Mouse (Mus musculus) forebrain, embryonic 14.5 days (tissue): ENCODE measurements around the gene Krcc1. TPM values are rescaled to one million over a fixed set of nuclear protein-coding genes. Genes with fewer than 3 reads are reported as not detected.
A peak's percentile ranks its signal among the peaks of the same experiment; 100 is the strongest.

ENCODE experiments used
- ATAC-seq: fragments of 200-750 bp; cut with Nextera tagmentation; 2 replicates; pipeline ENCODE4 v1.8.0; 2017; ENCODE audit warnings: mild to moderate bottlenecking, moderate library complexity
- DNase-seq: peaks from one replicate; pipeline ENCODE4 v3.0.0-alpha.2; 2015; ENCODE audit warnings: low spot score
- H3K27ac ChIP-seq: fragments of 300-500 bp; sonication (generic); 2 replicates; pipeline ENCODE4 v1.5.1; 2014; ENCODE audit warnings: low read depth, mild to moderate bottlenecking, control low read depth, low read length, moderate library complexity
- H3K27me3 ChIP-seq: fragments of 300-500 bp; sonication (generic); replicated peaks from 2 replicates; pipeline ENCODE4 v1.6.1; 2014; ENCODE audit warnings: low read length, control low read depth, mixed read lengths; ENCODE audit not compliant: control insufficient read depth, insufficient read depth
- H3K36me3 ChIP-seq: fragments of 300-500 bp; sonication (generic); 2 replicates; pipeline ENCODE4 v1.6.1; 2014; ENCODE audit warnings: low read length, control low read depth; ENCODE audit not compliant: control insufficient read depth, insufficient read depth
- H3K4me1 ChIP-seq: fragments of 300-500 bp; sonication (generic); 2 replicates; pipeline ENCODE4 v1.6.1; 2014; ENCODE audit warnings: antibody characterized with exemption, low read length, control low read depth; ENCODE audit not compliant: control insufficient read depth, insufficient read depth
- H3K4me2 ChIP-seq: fragments of 300-500 bp; sonication (generic); 2 replicates; pipeline ENCODE4 v1.6.1; 2014; ENCODE audit warnings: mild to moderate bottlenecking, control low read depth, low read length
- H3K4me3 ChIP-seq: fragments of 300-500 bp; sonication (generic); 2 replicates; pipeline ENCODE4 v1.5.1; 2014; ENCODE audit warnings: low read depth, low read length, control low read depth
- H3K9ac ChIP-seq: fragments of 300-500 bp; sonication (generic); 2 replicates; pipeline ENCODE4 v1.6.1; 2014; ENCODE audit warnings: mild to moderate bottlenecking, low read length, control low read depth, moderate library complexity
- H3K9me3 ChIP-seq: fragments of 300-500 bp; sonication (generic); replicated peaks from 2 replicates; pipeline ENCODE4 v1.6.1; 2016; ENCODE audit warnings: low read length, control low read depth, mixed read lengths; ENCODE audit not compliant: control insufficient read depth
- WGBS: fragments of 180-500 bp; shearing (Covaris S2); extraction: QIAGEN DNeasy Blood & Tissue Kit; methylation state at CpG from one replicate; pipeline ENCODE4 v1.1.7; 2014; 5-methylcytosine and 5-hydroxymethylcytosine counted together
- polyA plus RNA-seq: library from polyadenylated mRNA; unstranded; fragments of >200 nt; fragmentation: Nextera tagmentation; extraction: Ambion mirVana; gene quantifications from 2 replicates; pipeline ENCODE4 v1.2.1, GENCODE M21; 2014

Krcc1 gene
- 23.6 and 24.2 TPM in 2 replicates for polyA plus RNA-seq

DNA sequence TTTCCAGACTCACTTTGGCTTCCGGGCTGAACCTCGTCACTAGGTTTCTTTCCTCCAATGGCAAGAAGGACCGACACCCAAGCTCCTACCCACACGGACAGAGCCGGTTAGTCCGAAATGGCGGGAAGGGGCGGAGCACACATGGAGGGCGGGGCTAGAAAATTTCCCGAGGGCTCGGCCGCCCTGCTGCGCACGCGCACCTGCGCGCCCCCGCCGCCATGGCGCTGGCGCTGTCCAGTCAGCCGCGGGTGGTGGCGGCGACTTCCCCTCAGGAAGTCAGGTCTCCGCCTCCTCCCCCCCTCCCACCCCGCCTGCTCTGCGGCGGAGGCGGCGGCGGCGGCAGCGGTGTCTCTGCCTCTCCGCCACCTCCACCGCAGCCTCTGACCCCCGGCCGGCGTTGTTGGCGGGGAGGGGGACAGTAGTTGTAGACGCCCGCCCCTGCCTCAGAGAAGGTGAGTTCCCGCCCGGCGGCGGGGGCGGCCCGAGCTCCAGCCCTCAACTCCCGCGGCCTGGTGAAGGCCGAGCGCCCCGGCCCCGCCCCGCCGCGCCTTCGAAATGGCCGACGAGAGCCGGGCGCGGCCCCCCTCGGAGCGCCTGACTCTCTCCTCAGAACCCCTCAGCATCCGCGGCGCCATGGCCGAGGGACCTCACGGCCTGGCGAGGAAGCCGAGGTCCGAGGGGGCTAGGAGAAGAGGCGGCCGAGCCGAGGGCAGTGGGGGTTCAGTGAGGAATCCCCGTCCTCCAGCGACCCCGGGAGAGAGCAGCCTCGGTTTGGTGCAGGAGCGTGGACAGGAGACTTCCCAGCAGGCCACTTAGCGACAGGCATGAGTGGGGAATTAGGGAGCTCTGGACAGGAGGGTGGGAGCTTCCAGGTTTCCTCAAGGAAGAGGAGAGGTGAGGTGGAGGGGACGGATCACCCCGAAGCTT is at the start of gene Krcc1:
Gene Krcc1 (plus strand): TSS at position 289 of the 927 bp plus-strand sequence.
- ATAC-seq (peak; percentile 93), DNase-seq (peak; percentile 97)
- no peaks in the 10 kb centered on the region for H3K27me3 ChIP-seq
- H3K4me2 ChIP-seq: peak within 1 kb of the TSS; percentile 62
- whole genome bisulfite sequencing: under 1% methylated on average over 53 of the region's 84 CpGs
- peaks cover 11% of the 10 kb centered on the region for H3K4me1 ChIP-seq
- peak within 1 kb of the TSS; percentile 93 for H3K27ac ChIP-seq
- H3K9me3 ChIP-seq: no peaks in the 10 kb centered on the region
- H3K9ac ChIP-seq: peak within 1 kb of the TSS; percentile 99
- H3K36me3 ChIP-seq: no peaks in the 10 kb centered on the region
- peak within 1 kb of the TSS; percentile 90 for H3K4me3 ChIP-seq

DNA sequence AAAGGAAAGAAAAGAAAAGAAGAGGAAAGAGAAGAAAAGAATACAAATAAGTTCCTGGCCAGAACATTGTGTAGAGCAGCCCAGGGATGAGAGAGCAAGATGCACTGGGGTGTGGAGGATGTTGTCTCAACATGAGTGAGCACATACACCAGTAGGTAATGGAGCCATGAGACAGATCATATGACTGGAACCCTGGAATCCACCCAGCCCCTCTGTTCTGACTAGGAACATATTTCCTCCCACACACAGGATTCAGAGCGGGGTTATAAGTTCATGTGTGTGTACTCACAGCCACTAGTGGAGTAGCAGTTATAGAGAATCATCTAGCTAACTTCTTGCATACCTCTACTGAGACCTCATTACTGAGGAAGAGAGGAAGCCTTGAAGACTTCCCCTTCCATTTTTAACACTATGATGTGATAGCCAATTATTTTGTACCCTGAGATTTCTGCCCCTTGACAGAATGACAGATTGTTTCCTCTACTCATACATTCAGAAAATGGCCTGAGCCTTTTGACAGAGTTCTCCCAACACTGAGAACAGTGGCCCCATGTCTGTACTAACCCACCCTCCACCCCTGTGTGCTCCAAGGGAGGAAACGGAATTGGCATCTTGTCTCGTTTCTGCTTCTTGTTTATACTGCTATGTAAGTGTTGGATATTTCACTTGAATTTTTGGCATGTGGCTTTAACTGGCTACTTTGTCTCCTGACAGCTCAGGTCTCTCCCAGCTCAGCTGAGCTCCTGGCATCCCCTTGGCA is 47.1 kb upstream of the Krcc1 start:
- Histone ChIP-seq H3K9me3 (no peaks in the 10 kb centered on the region), H3K4me2 (no peak overlapping the region), H3K4me1 (no peaks in the 10 kb centered on the region), H3K27me3 (no peaks in the 10 kb centered on the region), H3K4me3 (no peak overlapping the region), H3K9ac (no peak overlapping the region), H3K36me3 (no peaks in the 10 kb centered on the region), H3K27ac (no peak overlapping the region)
- no peak for ATAC-seq
- 93% methylated on average over 3 of the region's 3 CpGs for WGBS
- DNase-seq: no peak

GRCm38 (mm10) chr6:71226544-71226943 is 44.9 kb upstream of the Krcc1 start:
- no peaks in the 10 kb centered on the region for H3K4me1 ChIP-seq
- no peak overlapping the region for H3K9ac ChIP-seq
- no peaks in the 10 kb centered on the region for H3K27me3 ChIP-seq
- DNase-seq (no peak), ATAC-seq (no peak)
- H3K4me2 ChIP-seq: no peak overlapping the region
- WGBS: 17% methylated on average over 6 of the region's 6 CpGs
- H3K36me3 ChIP-seq: no peaks in the 10 kb centered on the region
- H3K27ac ChIP-seq: no peak overlapping the region
- no peaks in the 10 kb centered on the region for H3K9me3 ChIP-seq
- no peak overlapping the region for H3K4me3 ChIP-seq

DNA sequence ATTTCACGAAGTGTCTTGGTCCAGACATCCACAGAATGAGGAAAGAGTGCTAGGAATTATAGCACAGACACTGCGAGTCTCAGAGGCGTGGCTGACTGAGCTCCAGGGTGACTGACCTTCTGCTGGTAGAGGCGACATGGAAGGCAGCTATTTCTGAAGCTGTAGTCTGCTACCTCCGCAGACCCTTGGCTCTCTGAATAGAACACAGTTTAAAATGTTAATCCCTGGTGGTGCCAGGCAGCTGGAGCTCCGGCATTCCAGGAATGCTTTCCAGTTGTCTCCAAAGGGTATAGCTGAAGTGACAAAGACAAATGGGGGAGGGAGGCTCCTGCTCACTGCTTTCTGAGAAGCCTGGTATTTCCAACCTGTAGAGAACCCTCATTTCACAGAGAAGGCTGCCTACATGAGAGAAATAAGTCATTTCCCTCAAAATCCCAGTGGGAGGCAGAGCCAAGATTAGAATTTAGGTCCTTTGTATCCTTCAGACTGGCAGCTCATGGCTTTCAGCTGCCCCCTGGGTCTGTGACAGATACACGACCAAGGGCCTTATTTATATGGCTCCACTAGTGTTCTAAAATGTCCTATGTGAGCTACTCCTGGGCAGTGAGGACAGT is 44.2 kb upstream of the Krcc1 start:
- H3K27ac ChIP-seq: no peak overlapping the region
- H3K9ac ChIP-seq: no peak overlapping the region
- no peaks in the 10 kb centered on the region for H3K4me1 ChIP-seq
- ATAC-seq: no peak
- H3K9me3 ChIP-seq: no peaks in the 10 kb centered on the region
- H3K4me3 ChIP-seq: no peak overlapping the region
- H3K36me3 ChIP-seq: no peaks in the 10 kb centered on the region
- peak; percentile 3 for DNase-seq
- 6% methylated on average over 7 of the region's 7 CpGs for WGBS
- no peak overlapping the region for H3K4me2 ChIP-seq
- no peaks in the 10 kb centered on the region for H3K27me3 ChIP-seq

DNA sequence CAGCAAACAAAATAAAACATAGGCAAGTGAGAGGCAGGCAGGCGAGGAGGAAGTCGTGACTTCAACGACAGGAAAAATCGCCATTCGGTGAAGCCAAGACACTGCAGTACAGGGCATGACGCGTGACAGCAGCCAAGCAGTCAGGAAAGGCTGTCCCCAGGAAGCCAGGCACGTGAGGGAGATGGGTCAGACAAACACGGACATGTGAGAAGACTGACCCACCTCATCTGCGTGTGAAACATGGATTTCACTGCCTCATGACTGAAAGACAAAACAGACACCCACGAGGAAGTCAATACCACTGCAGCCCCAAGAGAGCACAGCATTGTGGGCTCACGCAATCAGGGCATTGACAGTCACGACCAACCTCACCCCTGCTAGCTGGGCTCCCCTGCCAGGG is 36.4 kb upstream of the Krcc1 start:
- ATAC-seq (no peak), DNase-seq (no peak)
- Histone ChIP-seq H3K36me3 (no peaks in the 10 kb centered on the region), H3K4me3 (no peak overlapping the region), H3K9me3 (no peaks in the 10 kb centered on the region), H3K27me3 (no peaks in the 10 kb centered on the region), H3K9ac (no peak overlapping the region), H3K4me2 (no peak overlapping the region), H3K27ac (no peak overlapping the region), H3K4me1 (no peaks in the 10 kb centered on the region)
- WGBS: 87% methylated on average over 13 of the region's 13 CpGs

DNA sequence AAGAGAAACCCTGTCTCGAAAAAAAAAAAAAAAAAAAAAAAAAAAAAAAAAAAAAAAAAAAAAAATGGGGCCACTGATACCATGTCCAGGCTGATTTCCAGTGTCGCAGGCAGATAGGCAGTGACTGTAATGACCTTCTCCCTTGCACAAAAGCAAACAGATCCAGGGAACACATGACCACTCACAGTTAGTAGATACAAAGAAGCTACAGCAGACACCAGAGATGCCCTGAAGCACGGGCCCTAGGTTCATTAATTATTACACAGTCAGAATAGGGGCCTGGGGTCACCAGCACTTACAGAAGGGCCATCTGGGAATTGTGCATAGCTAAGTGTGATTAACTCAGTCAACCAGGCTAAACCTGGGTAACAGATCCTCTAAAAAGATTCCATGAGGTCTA is 35.5 kb upstream of the Krcc1 start:
- Histone ChIP-seq H3K27ac (no peak overlapping the region), H3K4me1 (no peaks in the 10 kb centered on the region), H3K4me2 (no peak overlapping the region), H3K4me3 (no peak overlapping the region), H3K9ac (no peak overlapping the region), H3K36me3 (no peaks in the 10 kb centered on the region), H3K9me3 (no peaks in the 10 kb centered on the region), H3K27me3 (no peaks in the 10 kb centered on the region)
- DNase-seq: no peak
- 82% methylated on average over 2 of the region's 3 CpGs for WGBS
- no peak for ATAC-seq

DNA sequence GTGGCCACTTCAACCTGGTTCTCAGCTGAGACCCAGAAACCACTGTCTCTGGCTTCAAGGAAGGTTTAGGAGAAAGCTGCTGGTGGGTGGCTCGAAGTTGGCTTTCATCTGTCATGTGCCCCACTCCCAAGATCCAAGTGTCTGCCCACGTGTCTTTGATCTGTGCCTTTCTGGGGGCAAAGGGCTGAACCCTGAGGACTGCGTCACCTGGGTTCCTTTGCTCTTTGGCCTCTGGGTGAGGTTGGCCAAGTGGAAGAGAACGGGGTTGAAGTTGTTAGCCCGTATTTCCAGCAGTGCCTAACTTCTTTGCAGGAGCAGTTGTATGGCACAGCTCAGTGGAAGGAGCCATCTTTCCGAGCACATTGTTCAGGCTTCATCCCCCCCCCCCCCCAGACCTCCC is 35.0 kb upstream of the Krcc1 start:
- no peak overlapping the region for H3K9ac ChIP-seq
- 85% methylated on average over 6 of the region's 6 CpGs for WGBS
- DNase-seq (no peak), ATAC-seq (no peak)
- no peak overlapping the region for H3K27ac ChIP-seq
- no peaks in the 10 kb centered on the region for H3K9me3 ChIP-seq
- no peak overlapping the region for H3K4me2 ChIP-seq
- no peaks in the 10 kb centered on the region for H3K4me1 ChIP-seq
- H3K27me3 ChIP-seq: no peaks in the 10 kb centered on the region
- no peaks in the 10 kb centered on the region for H3K36me3 ChIP-seq
- no peak overlapping the region for H3K4me3 ChIP-seq

DNA sequence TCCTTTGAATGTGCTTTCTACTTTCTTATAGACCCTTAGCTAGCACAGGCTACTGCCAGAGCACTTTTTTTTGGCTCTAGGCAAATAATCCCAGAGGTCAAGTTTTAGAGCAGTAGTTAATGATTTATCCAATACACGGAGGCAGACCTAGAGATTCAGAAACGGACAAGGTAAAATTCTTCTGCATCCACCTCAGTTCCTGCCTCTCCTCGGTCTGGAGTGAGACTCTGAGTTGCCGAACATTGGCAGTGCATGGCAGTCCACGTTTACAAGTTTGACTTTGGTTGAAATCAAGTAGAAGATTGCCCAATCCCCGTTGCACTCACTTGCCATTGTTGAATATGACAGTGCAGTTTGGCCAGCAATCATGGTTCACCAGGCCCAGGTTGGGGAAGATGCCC is 34.4 kb upstream of the Krcc1 start:
- no peaks in the 10 kb centered on the region for H3K9me3 ChIP-seq
- H3K4me3 ChIP-seq: no peak overlapping the region
- no peak overlapping the region for H3K27ac ChIP-seq
- no peaks in the 10 kb centered on the region for H3K27me3 ChIP-seq
- 91% methylated on average over 6 of the region's 6 CpGs for WGBS
- ATAC-seq (no peak), DNase-seq (no peak)
- H3K4me1 ChIP-seq: no peaks in the 10 kb centered on the region
- no peak overlapping the region for H3K4me2 ChIP-seq
- H3K9ac ChIP-seq: no peak overlapping the region
- no peaks in the 10 kb centered on the region for H3K36me3 ChIP-seq
